Mouse (Mus musculus) lung, postnatal 0 days (tissue): ENCODE data around the gene Ddx58. TPM values are rescaled to one million over a fixed set of nuclear protein-coding genes. Genes with fewer than 3 reads are reported as not detected.

Experiments used
- ATAC-seq: fragments of 200-750 bp; cut with Nextera tagmentation; 2 replicates; pipeline ENCODE4 v1.8.0; 2017; ENCODE audit warnings: moderate library complexity
- DNase-seq: peaks from one replicate; pipeline ENCODE4 v3.0.0-alpha.2; 2016; ENCODE audit warnings: low spot score
- H3K27ac ChIP-seq: fragments of 300-500 bp; sonication (generic); 2 replicates; pipeline ENCODE4 v1.5.1; 2014; ENCODE audit warnings: antibody characterized with exemption, mild to moderate bottlenecking, low read length, mixed read lengths
- H3K27me3 ChIP-seq: fragments of 300-500 bp; sonication (generic); replicated peaks from 2 replicates; pipeline ENCODE4 v1.6.1; 2014; ENCODE audit warnings: low read length, mixed read lengths; ENCODE audit not compliant: insufficient read depth
- H3K36me3 ChIP-seq: fragments of 300-500 bp; sonication (generic); 2 replicates; pipeline ENCODE4 v1.6.1; 2014; ENCODE audit warnings: low read length, mixed read lengths; ENCODE audit not compliant: insufficient read depth
- H3K4me1 ChIP-seq: fragments of 300-500 bp; sonication (generic); 2 replicates; pipeline ENCODE4 v1.6.1; 2014; ENCODE audit warnings: antibody characterized with exemption, low read depth, low read length, mixed read lengths; ENCODE audit not compliant: insufficient read depth
- H3K4me2 ChIP-seq: fragments of 300-500 bp; sonication (generic); replicated peaks from 2 replicates; pipeline ENCODE4 v1.6.1; 2014; ENCODE audit warnings: low read depth, mild to moderate bottlenecking, low read length, moderate library complexity, mixed read lengths
- H3K4me3 ChIP-seq: fragments of 300-500 bp; sonication (generic); 2 replicates; pipeline ENCODE4 v1.5.1; 2014; ENCODE audit warnings: low read depth, low read length
- H3K9ac ChIP-seq: fragments of 300-500 bp; sonication (generic); replicated peaks from 2 replicates; pipeline ENCODE4 v1.6.1; 2014; ENCODE audit warnings: low read depth, mild to moderate bottlenecking
- H3K9me3 ChIP-seq: fragments of 300-500 bp; sonication (generic); 2 replicates; pipeline ENCODE4 v1.6.1; 2016; ENCODE audit warnings: low read length, mixed read lengths
- CTCF ChIP-seq: IDR thresholded peaks from 2 replicates; pipeline ENCODE4 v1.5.1; 2016; ENCODE audit warnings: antibody characterized with exemption, mild to moderate bottlenecking
- EP300 ChIP-seq: IDR thresholded peaks from 2 replicates; pipeline ENCODE4 v1.6.1; 2016; ENCODE audit warnings: antibody characterized with exemption, mild to moderate bottlenecking, control low read depth
- WGBS: fragments of 180-500 bp; shearing (Covaris S2); extraction: QIAGEN DNeasy Blood & Tissue Kit; methylation state at CpG from one replicate; pipeline ENCODE4 v1.1.7; 2014; 5-methylcytosine and 5-hydroxymethylcytosine counted together
- polyA plus RNA-seq: library from polyadenylated mRNA; unstranded; fragments of >200 nt; fragmentation: Nextera tagmentation; extraction: Ambion mirVana; gene quantifications from 2 replicates; pipeline ENCODE4 v1.2.1, GENCODE M21; 2015

The Ddx58 gene
- polyA plus RNA-seq: 15.3 and 18.1 TPM in 2 replicates

DNA sequence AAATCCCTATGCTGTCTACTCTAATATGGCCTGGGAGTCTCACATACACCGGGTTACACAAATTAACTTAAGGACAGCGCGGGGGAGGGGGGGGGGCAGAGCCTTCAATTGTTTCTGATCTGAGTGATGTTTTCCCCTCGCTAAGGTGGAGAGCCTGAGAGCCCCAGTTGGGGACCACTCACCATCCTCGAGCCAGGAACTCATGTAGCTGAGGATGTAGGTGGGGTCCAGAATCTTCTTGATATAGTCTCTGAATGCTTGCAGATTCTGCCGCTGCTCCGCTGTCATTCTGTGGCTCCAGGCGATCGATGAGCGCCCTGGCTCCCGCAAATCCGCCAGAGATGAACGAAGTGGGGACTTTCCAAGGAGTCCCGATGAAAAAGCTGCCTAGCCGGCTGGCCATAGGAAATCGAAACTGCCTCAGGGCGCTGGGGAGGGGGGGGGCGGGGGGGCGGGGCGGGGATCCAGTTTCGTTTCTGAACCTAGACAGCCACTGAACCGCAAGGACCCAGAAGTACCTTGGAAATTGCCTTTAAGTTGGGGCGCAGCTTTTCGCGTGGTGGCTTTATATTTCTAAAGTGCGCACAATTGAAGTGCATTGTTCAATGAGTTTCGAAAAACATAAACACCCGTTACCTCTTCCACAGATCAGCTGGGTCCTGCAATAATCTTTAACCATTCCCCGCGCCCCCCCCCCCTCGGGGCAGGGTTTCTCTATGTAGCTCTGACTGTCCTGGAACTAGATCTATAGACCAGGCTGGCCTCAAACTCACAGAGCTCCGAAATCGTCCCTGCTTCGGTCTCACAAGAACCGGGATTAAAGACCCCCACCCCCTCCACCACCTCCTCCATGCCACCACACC is at the start of gene Ddx58:
Gene Ddx58 (minus strand): TSS at position 420 of the 863 bp plus-strand sequence.
- WGBS: 3% methylated on average over 35 of the region's 35 CpGs

DNA sequence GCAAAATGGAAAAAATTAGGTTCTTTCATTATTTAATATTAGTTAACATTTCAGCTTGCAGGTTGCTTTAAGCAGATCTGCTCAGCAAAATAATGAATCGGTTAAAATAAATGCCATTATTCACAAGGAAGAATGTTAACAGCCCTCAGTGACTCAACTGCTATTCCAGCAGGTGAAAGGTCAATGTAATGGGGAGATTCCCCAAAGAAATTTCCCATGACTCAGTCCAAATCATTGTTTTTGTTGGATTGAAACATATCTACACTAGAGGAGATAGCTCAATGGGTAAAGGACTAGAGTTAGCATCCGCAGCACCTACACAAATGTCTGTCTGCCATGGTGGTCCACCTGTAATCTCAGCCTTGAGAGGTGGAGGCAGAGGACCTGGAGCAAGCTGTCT is 49.4 kb upstream of the Ddx58 start:
- H3K4me1 ChIP-seq: no peaks in the 10 kb centered on the region
- H3K36me3 ChIP-seq: no peaks in the 10 kb centered on the region
- WGBS: 87% methylated on average over 2 of the region's 2 CpGs
- H3K9me3 ChIP-seq: no peaks in the 10 kb centered on the region
- TF ChIP-seq EP300 (no peak), CTCF (no peak)
- H3K9ac ChIP-seq: no peak overlapping the region
- H3K27ac ChIP-seq: no peak overlapping the region
- no peak overlapping the region for H3K4me2 ChIP-seq
- H3K27me3 ChIP-seq: no peaks in the 10 kb centered on the region
- ATAC-seq (no peak), DNase-seq (no peak)
- no peak overlapping the region for H3K4me3 ChIP-seq

More for the DNA sequence above, at the start of gene Ddx58:
- ATAC-seq (peak; percentile 91), DNase-seq (peak; percentile 80)
- Histone ChIP-seq H3K4me2 (peak within 1 kb of the TSS; percentile 62), H3K4me1 (no peaks in the 10 kb centered on the region), H3K27me3 (no peaks in the 10 kb centered on the region), H3K36me3 (no peaks in the 10 kb centered on the region; the same call in 1 of the 2 replicates), H3K9ac (peak within 1 kb of the TSS; percentile 59), H3K4me3 (peak within 1 kb of the TSS; percentile 76), H3K27ac (peak within 1 kb of the TSS; percentile 89), H3K9me3 (no peaks in the 10 kb centered on the region)
- TF ChIP-seq CTCF (peak; percentile 2; the same call in 1 of the 2 replicates), EP300 (no peak)

- DNase-seq: no peak
- Histone ChIP-seq H3K4me3 (no peak overlapping the region), H3K9me3 (no peaks in the 10 kb centered on the region), H3K36me3 (no peaks in the 10 kb centered on the region), H3K4me2 (no peak overlapping the region), H3K9ac (no peak overlapping the region), H3K4me1 (no peaks in the 10 kb centered on the region), H3K27ac (no peak overlapping the region), H3K27me3 (no peaks in the 10 kb centered on the region)
- no peak for ATAC-seq
- 48% methylated on average over 6 of the region's 6 CpGs for WGBS
- no peak for TF ChIP-seq CTCF
- TF ChIP-seq EP300: no peak
Measured at GRCm38 (mm10) chr4:40287415-40287814, 47.8 kb upstream of the Ddx58 start.

- H3K9ac ChIP-seq: no peak overlapping the region
- H3K9me3 ChIP-seq: no peaks in the 10 kb centered on the region
- no peaks in the 10 kb centered on the region for H3K36me3 ChIP-seq
- no peak overlapping the region for H3K4me3 ChIP-seq
- H3K4me2 ChIP-seq: no peak overlapping the region
- DNase-seq (peak; percentile 82), ATAC-seq (0 out of 2 replicates have a peak, but pooled peaks have one; percentile 25)
- H3K27me3 ChIP-seq: no peaks in the 10 kb centered on the region
- H3K27ac ChIP-seq: no peak overlapping the region
- H3K4me1 ChIP-seq: no peaks in the 10 kb centered on the region
- WGBS: 12% methylated on average over 4 of the region's 4 CpGs
- TF ChIP-seq EP300 (no peak), CTCF (peak; percentile 91)
Measured at GRCm38 (mm10) chr4:40285582-40285981, 46.0 kb upstream of the Ddx58 start.

DNA sequence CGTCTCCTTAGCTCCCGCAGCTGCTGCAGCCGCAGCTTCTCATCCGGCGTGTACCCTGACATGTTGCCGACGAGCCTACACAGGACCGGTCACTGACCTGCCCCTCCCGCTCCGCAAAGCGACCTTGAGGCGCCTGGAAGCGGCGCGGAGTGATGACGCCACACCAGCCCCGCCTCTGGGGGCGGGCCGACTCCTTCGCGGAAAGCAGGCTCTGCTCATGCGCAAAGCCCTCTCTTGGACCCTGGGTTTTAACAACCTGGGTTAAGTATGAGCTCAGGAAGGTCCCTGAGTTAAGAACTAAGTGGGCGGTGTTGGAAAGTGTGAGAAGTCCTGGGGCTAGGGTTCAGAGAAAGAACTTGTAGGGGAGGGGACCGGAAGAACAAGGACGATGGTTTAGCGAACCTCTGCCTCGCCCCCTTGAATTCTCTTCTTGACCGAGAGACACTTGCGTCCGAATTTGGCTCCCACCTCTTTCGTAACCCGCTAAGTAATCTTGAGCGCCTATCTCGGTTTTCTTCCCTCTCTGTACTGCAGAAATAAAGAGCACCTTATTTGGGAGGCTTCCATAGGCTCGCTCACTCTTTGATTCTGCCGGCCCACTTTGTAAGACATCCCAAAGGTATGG is 39.8 kb upstream of the Ddx58 start, which contains the start of gene Ndufb6:
Gene Ndufb6 (minus strand): TSS at position 146 of the 625 bp plus-strand sequence.
- peak within 1 kb of the TSS; percentile 86 for H3K27ac ChIP-seq
- peak within 1 kb of the TSS; percentile 84 for H3K9ac ChIP-seq
- peak within 1 kb of the TSS; percentile 99 for H3K4me2 ChIP-seq
- H3K4me3 ChIP-seq: peak within 1 kb of the TSS; percentile 83
- no peaks in the 10 kb centered on the region for H3K9me3 ChIP-seq
- peaks cover 5% of the 10 kb centered on the region; the same call in 1 of the 2 replicates for H3K4me1 ChIP-seq
- ATAC-seq (peak; percentile 99), DNase-seq (peak; percentile 97)
- TF ChIP-seq EP300 (no peak), CTCF (no peak)
- WGBS: under 1% methylated on average over 36 of the region's 36 CpGs
- peaks cover 2% of the 10 kb centered on the region; the same call in 1 of the 2 replicates for H3K36me3 ChIP-seq
- H3K27me3 ChIP-seq: no peaks in the 10 kb centered on the region

- H3K27me3 ChIP-seq: no peaks in the 10 kb centered on the region
- WGBS: under 1% methylated on average over 21 of the region's 21 CpGs
- peak overlapping the region; percentile 84 for H3K9ac ChIP-seq
- peak overlapping the region; percentile 48; the same call in 1 of the 2 replicates for H3K27ac ChIP-seq
- H3K9me3 ChIP-seq: no peaks in the 10 kb centered on the region
- H3K36me3 ChIP-seq: peaks cover 2% of the 10 kb centered on the region; the same call in 1 of the 2 replicates
- ATAC-seq: peak; percentile 32
- H3K4me2 ChIP-seq: peak overlapping the region; percentile 99
- DNase-seq: no peak
- no peak for TF ChIP-seq CTCF
- TF ChIP-seq EP300: no peak
- peak overlapping the region; percentile 83 for H3K4me3 ChIP-seq
- H3K4me1 ChIP-seq: peaks cover 5% of the 10 kb centered on the region; the same call in 1 of the 2 replicates
Measured at GRCm38 (mm10) chr4:40278880-40279275, 39.2 kb upstream of the Ddx58 start.
